26 mouse cellular contexts compared by ENCODE assay signal in the genomic region with DNA sequence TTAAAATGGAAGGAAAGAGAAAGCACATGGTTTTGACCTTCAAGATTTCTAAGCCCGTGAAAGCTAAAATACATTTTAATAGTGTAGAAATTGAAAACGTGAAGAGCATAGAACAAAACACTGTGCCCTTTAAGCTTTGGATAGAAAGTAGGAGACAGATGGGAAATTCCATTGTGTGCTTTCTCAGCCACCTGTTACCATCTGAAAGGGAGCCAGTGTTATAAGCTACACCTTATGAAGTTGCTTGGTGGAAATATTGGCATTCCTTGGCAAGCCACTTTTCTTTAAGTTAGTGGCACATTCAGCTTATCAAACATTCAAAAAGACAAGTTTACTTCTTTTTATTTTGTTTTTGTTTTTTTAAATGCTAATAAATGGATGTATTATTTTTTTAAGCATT.
DNase-seq lines count a peak whose midpoint lies in the region; TF ChIP-seq lines count a peak whose summit lies in the region.
"Had no signal": no experiment of that assay in that cellular context is flagged by ENCODE, and none has a peak within 500 bp of the region (broad histone marks: within the 10 kb centered on the region; RNA-seq: fewer than 3 reads in every experiment).

No protein-coding gene starts in this region.

- H3K4me3 ChIP-seq in layer of hippocampus, adult 2 months: no peak overlapping the region
- H3K4me3 ChIP-seq: erythroblast, embryonic 14.5 days; heart, embryonic 13.5 days; hindbrain, embryonic 12.5 days; intestine, embryonic 15.5 days; midbrain, embryonic 15.5 days had no signal

- TF ChIP-seq CTCF in layer of hippocampus, adult 2 months (conservative IDR thresholded peaks at IDR 0.05): no peak

- no peak overlapping the region; the same call in 1 of the 2 replicates for H3K27ac ChIP-seq in layer of hippocampus, adult 2 months
- H3K27ac ChIP-seq: heart, embryonic 13.5 days; hindbrain, embryonic 12.5 days; hindbrain, postnatal 0 days; intestine, embryonic 15.5 days; liver, embryonic 14.5 days; midbrain, embryonic 15.5 days had no signal

- peak; percentile 5 for DNase-seq in cerebellum, adult 9-11 months
- no peak for DNase-seq in cerebellum, adult 11 months
- peak; percentile 6 for DNase-seq in brain, embryonic 18.5 days (ENCODE audit: low read depth, low spot score)
- peak; percentile 34 to 57 for DNase-seq in layer of hippocampus, adult 2 months (ENCODE audit: low spot score in 2 of 2)
- peak; percentile 18 for DNase-seq in telencephalon, adult 2 months (ENCODE audit: low read depth, low spot score)
- no peak for DNase-seq in Muller cell, postnatal 12 days (ENCODE audit: inconsistent ontology term)
- DNase-seq in retina, embryonic 14.5 days (ENCODE audit: low spot score): no peak
- DNase-seq: adrenal gland, postnatal 25 days; gastrocnemius, postnatal 10 days; heart, postnatal 10 days; kidney, adult 2 months; kidney, postnatal 36 days; liver; lung, adult 2 months; lung, postnatal 10 days; right cerebral cortex, adult 18-20 months; spleen, adult 18-20 months; thymus, adult 18-20 months; thymus, postnatal 25 days had no signal

Comparison
In these comparisons a context has a peak if more than half of its experiments do, and no peak if none do; other contexts are left out.
1. DNase-seq: peak in cerebellum, adult 9-11 months (single experiment), brain, embryonic 18.5 days (single experiment), layer of hippocampus, adult 2 months (2 of 2) and telencephalon, adult 2 months (single experiment); none in cerebellum, adult 11 months (single experiment), Muller cell, postnatal 12 days (single experiment) and retina, embryonic 14.5 days (single experiment).